Mouse (Mus musculus): ENCODE data around the gene Kcna6. TPM values are rescaled to one million over a fixed set of nuclear protein-coding genes. Genes with fewer than 3 reads are reported as not detected.

Gene Kcna6
- polyA plus RNA-seq, 1 experiment = not detected

DNA sequence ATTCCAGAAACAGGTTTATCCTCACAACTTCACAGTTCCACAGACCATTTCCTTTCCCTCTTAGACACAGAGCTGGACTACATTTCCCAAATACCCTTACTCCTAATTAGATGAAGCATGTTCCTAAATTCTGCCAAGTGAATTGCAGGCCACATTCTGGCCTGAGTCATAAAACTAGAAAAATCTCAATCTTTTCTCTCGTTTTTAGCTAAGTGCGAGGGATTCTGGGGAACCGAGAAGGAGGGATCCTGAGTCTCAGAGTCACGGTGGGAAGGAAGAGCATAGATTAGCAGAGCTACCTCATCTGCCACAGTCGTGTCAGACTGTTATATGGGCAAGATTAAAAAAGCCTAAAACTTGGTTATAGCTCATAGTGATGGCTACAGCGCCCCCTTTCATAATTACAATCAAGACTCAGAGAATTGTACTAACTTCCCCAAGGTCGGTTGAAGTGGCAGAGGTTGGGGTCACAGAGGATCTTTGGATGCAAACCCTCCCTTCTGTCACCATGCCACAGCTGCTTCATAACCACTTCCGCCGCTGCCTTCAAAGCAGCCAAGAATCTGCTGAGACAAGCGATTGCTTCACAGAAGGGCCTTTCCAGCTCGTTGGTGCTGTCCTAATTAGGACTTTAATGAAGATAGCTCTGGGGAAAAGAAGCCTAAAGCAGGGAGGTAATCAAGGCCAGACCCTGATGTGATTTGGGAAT is 28.6 kb upstream of the Kcna6 start:
- Histone ChIP-seq H3K4me1 (peaks cover 48% of the 10 kb centered on the region), H3K4me3 (replicated peaks) (no peak overlapping the region), H3K36me3 (replicated peaks; ENCODE audit: low read length) (no peaks in the 10 kb centered on the region), H3K9me3 (no peaks in the 10 kb centered on the region), H3K27me3 (replicated peaks) (peaks cover 28% of the 10 kb centered on the region)
- TF ChIP-seq GATA1 (IDR thresholded peaks at IDR 0.05; ENCODE audit: borderline replicate concordance, low read length) (no peak), FLI1 (IDR thresholded peaks at IDR 0.05; ENCODE audit: low read length) (no peak)

DNA sequence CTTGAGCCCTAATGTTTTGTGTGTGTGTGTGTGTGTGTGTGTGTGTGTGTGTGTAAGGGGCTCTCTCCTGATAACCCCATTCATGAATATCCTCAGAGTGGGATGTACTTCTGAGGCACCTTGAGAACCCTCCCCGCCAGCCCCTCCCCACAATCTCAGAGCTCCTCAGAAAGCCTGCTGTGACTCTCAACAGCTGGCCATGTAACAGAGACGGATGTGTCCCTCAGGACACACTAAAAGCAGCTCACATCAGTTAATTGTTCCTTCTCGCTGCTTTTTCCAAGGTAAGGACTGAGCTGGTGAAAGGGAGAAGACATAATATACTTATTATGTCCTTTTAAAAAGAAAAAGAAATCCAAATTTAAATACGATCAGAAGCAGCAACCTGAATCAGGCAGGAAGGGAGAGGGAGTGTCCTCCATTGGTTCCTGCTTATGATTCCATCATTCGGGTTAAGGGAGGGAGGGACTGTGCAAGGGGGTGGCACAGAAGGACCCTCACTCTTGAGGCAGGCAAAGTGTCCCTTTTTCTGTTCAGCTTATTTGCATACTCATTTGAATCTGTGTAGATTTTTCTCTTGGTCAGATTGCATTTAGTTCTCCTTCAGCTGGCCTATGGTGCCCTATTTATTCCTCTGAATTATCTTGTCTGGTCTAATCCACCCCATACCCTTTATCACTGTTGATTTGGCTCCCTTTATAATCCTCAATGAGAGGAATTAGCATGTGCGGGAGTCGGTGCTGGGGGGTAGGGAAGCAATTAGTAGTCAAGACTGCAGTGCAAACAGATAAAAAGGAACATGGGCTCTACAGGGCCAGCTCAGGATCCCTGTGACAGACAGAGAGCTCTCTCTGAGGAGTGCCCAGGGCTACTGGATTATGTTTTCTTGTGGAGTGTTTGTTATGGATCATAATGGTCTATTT is 27.4 kb upstream of the Kcna6 start:
- peaks cover 16% of the 10 kb centered on the region for H3K27me3 ChIP-seq (replicated peaks)
- no peak for TF ChIP-seq FLI1 (IDR thresholded peaks at IDR 0.05; ENCODE audit: low read length)
- no peak for TF ChIP-seq GATA1 (IDR thresholded peaks at IDR 0.05; ENCODE audit: borderline replicate concordance, low read length)
- no peaks in the 10 kb centered on the region for H3K36me3 ChIP-seq (replicated peaks; ENCODE audit: low read length)
- H3K9me3 ChIP-seq = no peaks in the 10 kb centered on the region
- H3K4me3 ChIP-seq (replicated peaks) = no peak overlapping the region
- H3K4me1 ChIP-seq = peaks cover 39% of the 10 kb centered on the region

DNA sequence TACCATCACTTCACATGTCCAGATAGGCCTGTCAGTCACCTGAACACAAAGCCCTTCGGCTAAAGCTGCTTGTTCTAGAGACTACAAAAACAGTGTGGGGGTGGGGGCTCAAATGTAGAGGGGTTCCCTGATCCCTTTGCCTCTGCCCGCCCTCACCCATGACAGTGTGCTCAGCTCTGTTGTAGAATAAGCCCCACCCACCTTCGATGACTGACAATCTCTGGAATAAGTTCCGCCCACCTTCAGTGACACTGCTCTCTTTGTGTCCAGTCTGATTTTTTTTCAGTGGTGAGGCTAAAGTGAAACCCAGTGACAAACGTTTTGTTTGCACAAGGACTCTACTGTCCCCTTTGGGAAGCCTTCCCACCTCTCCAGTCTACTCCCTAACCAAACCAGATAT is 26.1 kb upstream of the Kcna6 start:
- H3K27me3 ChIP-seq (replicated peaks) = peaks cover 9% of the 10 kb centered on the region
- H3K4me3 ChIP-seq (replicated peaks) = peak overlapping the region; percentile 33
- H3K9me3 ChIP-seq = no peaks in the 10 kb centered on the region
- no peaks in the 10 kb centered on the region for H3K36me3 ChIP-seq (replicated peaks; ENCODE audit: low read length)
- no peak for TF ChIP-seq GATA1 (IDR thresholded peaks at IDR 0.05; ENCODE audit: borderline replicate concordance, low read length)
- peaks cover 38% of the 10 kb centered on the region for H3K4me1 ChIP-seq

DNA sequence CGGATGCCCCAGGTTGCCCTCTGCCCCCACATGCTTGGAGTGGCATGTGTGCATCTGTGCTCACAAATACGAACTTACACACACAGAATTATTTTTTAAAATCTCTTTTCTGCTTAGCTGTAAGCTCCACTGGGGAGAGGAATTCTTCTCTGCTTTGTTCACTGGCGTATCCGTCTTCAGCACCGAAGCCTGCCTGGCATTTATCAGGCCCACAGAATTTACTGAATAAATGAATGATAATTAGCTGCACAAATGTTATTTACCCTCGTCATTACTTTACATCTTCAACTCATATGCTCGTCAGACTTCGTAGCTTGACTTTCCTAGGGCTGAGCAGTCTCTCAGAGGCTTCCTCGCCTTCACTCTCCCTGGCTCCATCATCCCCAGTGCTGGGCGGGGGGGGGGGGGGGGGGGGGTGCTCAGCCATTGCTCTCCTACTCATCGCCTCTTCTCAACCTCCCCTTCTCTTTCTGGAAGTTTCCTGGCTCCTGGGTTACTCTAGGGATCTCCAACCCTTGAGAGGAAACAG is 24.2 kb upstream of the Kcna6 start:
- Histone ChIP-seq H3K27me3 (replicated peaks) (peaks cover 7% of the 10 kb centered on the region), H3K9me3 (no peaks in the 10 kb centered on the region), H3K4me1 (peaks cover 33% of the 10 kb centered on the region), H3K36me3 (replicated peaks; ENCODE audit: low read length) (no peaks in the 10 kb centered on the region), H3K4me3 (replicated peaks) (no peak overlapping the region)
- TF ChIP-seq GATA1 (IDR thresholded peaks at IDR 0.05; ENCODE audit: borderline replicate concordance, low read length) = no peak
- TF ChIP-seq FLI1 (IDR thresholded peaks at IDR 0.05; ENCODE audit: low read length) = no peak

DNA sequence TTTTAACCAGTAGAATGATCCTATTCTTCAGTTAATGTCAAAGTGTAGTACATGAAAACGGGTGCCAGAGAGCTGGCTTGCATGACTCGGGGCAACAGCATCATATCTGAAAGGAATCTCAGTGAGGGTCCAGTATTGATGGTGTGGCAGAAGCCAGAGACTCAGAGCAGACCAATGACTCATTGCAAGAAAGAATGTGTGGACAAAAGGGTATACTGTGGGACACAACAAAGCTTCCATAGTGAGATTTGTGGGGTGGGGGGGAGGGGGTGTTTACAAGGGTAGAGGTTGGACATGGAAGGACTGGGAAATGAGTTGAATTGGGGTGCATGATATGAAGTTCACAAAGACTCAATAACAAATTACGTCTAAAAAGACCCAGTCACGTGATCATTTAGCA is 20.9 kb upstream of the Kcna6 start:
- TF ChIP-seq FLI1 (IDR thresholded peaks at IDR 0.05; ENCODE audit: low read length) (no peak), GATA1 (IDR thresholded peaks at IDR 0.05; ENCODE audit: borderline replicate concordance, low read length) (no peak)
- H3K27me3 ChIP-seq (replicated peaks) = peaks cover 7% of the 10 kb centered on the region

DNA sequence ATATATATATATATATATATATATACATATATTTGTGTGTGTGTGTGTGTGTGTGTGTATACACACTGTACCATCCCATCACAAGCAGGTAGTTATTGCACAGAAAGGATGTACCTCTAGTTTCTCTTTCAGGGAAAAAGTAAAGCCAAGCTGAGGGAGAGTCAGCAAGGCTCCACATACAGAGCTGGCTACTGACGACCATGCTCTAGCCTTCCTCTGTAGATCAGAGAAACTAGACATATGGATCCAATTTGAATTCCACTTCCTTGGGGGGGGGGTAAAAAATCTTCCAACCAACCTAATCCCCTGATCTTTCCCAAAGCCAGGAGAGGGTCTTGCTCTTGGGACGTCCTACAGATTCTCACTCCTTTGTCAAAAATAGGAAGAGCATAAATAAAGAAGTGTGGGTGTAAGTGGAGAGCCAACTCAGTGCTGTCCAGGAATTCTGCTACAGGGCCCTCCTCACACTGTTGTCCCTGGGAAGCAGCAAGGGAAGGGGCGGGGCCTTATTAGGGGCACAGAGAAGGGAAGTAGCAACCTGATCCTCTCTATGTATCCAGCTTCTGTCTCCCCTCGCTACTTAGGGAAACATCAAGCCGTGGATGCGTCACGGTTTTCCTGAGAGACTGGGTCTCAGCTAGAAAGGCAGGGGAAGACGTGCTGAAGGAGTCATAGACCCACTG is 15.4 kb upstream of the Kcna6 start:
- peaks cover 11% of the 10 kb centered on the region for H3K9me3 ChIP-seq
- TF ChIP-seq FLI1 (IDR thresholded peaks at IDR 0.05; ENCODE audit: low read length) (no peak), GATA1 (IDR thresholded peaks at IDR 0.05; ENCODE audit: borderline replicate concordance, low read length) (no peak)
- H3K4me1 ChIP-seq = peaks cover 8% of the 10 kb centered on the region; the same call in 1 of the 2 replicates
- no peaks in the 10 kb centered on the region for H3K36me3 ChIP-seq (replicated peaks; ENCODE audit: low read length)
- H3K4me3 ChIP-seq (replicated peaks) = no peak overlapping the region
- peaks cover 25% of the 10 kb centered on the region for H3K27me3 ChIP-seq (replicated peaks)

More for the DNA sequence above, 20.9 kb upstream of the Kcna6 start:
- Histone ChIP-seq H3K9me3 (peaks cover 11% of the 10 kb centered on the region), H3K4me3 (replicated peaks) (no peak overlapping the region), H3K36me3 (replicated peaks; ENCODE audit: low read length) (no peaks in the 10 kb centered on the region), H3K4me1 (peaks cover under 1% of the 10 kb centered on the region; the same call in 1 of the 2 replicates)

DNA sequence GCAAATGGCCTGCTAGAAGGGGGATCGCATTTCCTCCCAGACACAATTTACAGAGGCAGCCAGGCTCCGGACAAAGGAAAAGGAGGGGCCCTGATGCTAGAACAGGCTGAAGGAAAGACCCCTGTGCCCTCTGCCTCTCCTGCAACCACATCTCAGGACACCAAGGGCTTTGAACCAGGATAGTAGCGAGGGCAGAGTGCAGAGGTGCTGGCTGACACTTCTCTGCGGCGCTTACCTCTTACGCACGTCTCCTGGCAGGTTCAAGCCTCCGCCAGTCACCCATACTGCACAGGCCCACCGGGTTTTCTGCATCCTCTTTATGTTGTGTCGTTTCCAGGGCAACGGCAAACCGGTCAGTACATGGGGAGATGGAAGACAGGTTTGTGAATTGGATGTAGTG is 12.0 kb upstream of the Kcna6 start:
- H3K27me3 ChIP-seq (replicated peaks) = peaks cover 32% of the 10 kb centered on the region
- no peak for TF ChIP-seq FLI1 (IDR thresholded peaks at IDR 0.05; ENCODE audit: low read length)
- TF ChIP-seq GATA1 (IDR thresholded peaks at IDR 0.05; ENCODE audit: borderline replicate concordance, low read length) = no peak
- H3K4me1 ChIP-seq = peaks cover 8% of the 10 kb centered on the region; the same call in 1 of the 2 replicates
- no peaks in the 10 kb centered on the region for H3K36me3 ChIP-seq (replicated peaks; ENCODE audit: low read length)
- H3K9me3 ChIP-seq = peaks cover 1% of the 10 kb centered on the region
- no peak overlapping the region for H3K4me3 ChIP-seq (replicated peaks)

DNA sequence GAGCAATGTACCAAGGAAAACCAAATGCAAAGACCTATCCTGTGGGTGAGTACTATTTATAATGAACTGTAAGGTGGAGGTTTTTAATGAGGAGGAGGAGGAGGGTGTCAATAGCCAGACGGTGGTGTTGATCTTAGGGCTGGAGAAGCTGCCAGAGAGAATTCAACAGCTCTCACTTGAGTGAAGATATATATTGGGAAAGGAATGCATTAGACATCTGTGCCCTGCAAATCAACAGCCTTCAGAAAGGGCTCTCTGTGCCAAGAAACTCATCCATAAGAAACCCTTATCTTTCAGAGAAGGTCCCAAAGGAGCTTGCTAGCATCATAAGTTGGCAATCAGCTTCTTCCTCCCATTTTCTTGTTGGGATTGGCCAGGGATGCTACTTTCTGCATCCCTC is 5.4 kb upstream of the Kcna6 start:
- no peak for TF ChIP-seq FLI1 (IDR thresholded peaks at IDR 0.05; ENCODE audit: low read length)
- no peak for TF ChIP-seq GATA1 (IDR thresholded peaks at IDR 0.05; ENCODE audit: borderline replicate concordance, low read length)
- H3K4me1 ChIP-seq = no peaks in the 10 kb centered on the region
- H3K4me3 ChIP-seq (replicated peaks) = no peak overlapping the region
- no peaks in the 10 kb centered on the region for H3K36me3 ChIP-seq (replicated peaks; ENCODE audit: low read length)
- H3K9me3 ChIP-seq = peaks cover 14% of the 10 kb centered on the region
- peaks cover 34% of the 10 kb centered on the region for H3K27me3 ChIP-seq (replicated peaks)

DNA sequence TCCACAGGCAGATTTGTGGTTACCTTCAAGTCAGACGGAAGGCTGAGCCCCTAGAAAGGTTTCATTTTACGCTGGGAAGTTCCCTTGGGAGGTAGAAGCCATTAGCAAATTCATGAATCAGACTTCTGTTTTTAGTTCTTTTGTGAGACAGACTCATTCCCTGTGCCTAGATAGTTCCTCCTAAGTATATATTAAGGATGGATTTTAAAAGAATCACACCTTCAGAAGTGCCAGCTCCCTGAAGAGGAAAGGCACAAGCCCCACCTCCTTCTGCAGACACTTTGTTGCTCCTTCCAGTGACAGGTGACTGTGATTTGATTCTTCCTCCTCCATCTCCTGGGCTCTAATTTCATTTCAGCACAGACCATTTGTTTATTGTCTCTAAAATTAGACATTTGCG is 2.1 kb upstream of the Kcna6 start:
- no peak for TF ChIP-seq GATA1 (IDR thresholded peaks at IDR 0.05; ENCODE audit: borderline replicate concordance, low read length)
- TF ChIP-seq FLI1 (IDR thresholded peaks at IDR 0.05; ENCODE audit: low read length) = no peak
- Histone ChIP-seq H3K27me3 (replicated peaks) (peaks cover 58% of the 10 kb centered on the region), H3K36me3 (replicated peaks; ENCODE audit: low read length) (no peaks in the 10 kb centered on the region), H3K4me1 (peaks cover 14% of the 10 kb centered on the region), H3K4me3 (replicated peaks) (no peak overlapping the region), H3K9me3 (peaks cover 14% of the 10 kb centered on the region)

Data from megakaryocyte, embryonic 14.5 days (primary cell).